Mouse (Mus musculus): ENCODE measurements at regions not wholly inside any gene's neighbourhood (a gene's known extent, or its start where the extent isn't known, plus 50 kb on each side); places are given as distances from the start of the nearest gene placed in this dataset.

GRCm38 (mm10) chr4:148743414-148743844 is 60.8 kb upstream of the Casz1 start:
- Histone ChIP-seq H3K36me3 (ENCODE audit: control insufficient read depth, insufficient read depth, low read length) (no peaks in the 10 kb centered on the region), H3K27me3 (ENCODE audit: control insufficient read depth, insufficient read depth, low read depth, low read length) (peaks cover 4% of the 10 kb centered on the region), H3K27ac (ENCODE audit: low read length) (no peak overlapping the region), H3K4me1 (ENCODE audit: control insufficient read depth, insufficient read depth, low read length) (peaks cover 11% of the 10 kb centered on the region), H3K9ac (ENCODE audit: low read depth, low read length) (peak overlapping the region; percentile 74; the same call in 1 of the 2 replicates), H3K9me3 (replicated peaks; ENCODE audit: control insufficient read depth, low read length, poor library complexity, severe bottlenecking) (no peaks in the 10 kb centered on the region), H3K4me3 (ENCODE audit: low read depth, low read length) (no peak overlapping the region), H3K4me2 (ENCODE audit: low read length) (no peak overlapping the region; the same call in 1 of the 2 replicates)
- ATAC-seq: no peak
- 17% methylated on average over 10 of the region's 11 CpGs for WGBS

DNA sequence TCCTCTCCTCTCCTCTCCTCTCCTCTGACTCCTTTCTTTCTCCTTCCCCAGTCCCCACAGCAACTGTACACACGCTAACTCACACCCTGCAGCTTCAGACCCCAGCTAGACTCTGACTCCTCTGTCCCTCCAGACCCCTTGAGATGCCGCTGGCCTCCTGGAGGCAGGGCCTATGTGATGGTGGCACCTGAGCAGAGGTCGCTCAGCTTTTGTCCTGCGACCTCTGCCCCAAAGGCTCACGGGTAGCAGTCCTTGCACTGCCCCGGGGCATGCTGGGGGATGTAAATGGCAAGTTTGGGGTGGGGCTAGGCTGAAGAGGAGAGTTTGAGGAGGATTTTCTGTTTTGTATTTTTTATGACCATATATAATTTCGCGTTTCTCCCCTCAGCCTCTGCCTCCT is 60.2 kb upstream of the Casz1 start:
- Histone ChIP-seq H3K9ac (ENCODE audit: low read depth, low read length) (no peak overlapping the region), H3K27ac (ENCODE audit: low read length) (no peak overlapping the region), H3K36me3 (ENCODE audit: control insufficient read depth, insufficient read depth, low read length) (no peaks in the 10 kb centered on the region), H3K9me3 (replicated peaks; ENCODE audit: control insufficient read depth, low read length, poor library complexity, severe bottlenecking) (no peaks in the 10 kb centered on the region), H3K4me2 (ENCODE audit: low read length) (no peak overlapping the region), H3K27me3 (ENCODE audit: control insufficient read depth, insufficient read depth, low read depth, low read length) (peaks cover 4% of the 10 kb centered on the region), H3K4me1 (ENCODE audit: control insufficient read depth, insufficient read depth, low read length) (peaks cover 11% of the 10 kb centered on the region), H3K4me3 (ENCODE audit: low read depth, low read length) (no peak overlapping the region)
- no peak for ATAC-seq
- 55% methylated on average over 8 of the region's 8 CpGs for WGBS

DNA sequence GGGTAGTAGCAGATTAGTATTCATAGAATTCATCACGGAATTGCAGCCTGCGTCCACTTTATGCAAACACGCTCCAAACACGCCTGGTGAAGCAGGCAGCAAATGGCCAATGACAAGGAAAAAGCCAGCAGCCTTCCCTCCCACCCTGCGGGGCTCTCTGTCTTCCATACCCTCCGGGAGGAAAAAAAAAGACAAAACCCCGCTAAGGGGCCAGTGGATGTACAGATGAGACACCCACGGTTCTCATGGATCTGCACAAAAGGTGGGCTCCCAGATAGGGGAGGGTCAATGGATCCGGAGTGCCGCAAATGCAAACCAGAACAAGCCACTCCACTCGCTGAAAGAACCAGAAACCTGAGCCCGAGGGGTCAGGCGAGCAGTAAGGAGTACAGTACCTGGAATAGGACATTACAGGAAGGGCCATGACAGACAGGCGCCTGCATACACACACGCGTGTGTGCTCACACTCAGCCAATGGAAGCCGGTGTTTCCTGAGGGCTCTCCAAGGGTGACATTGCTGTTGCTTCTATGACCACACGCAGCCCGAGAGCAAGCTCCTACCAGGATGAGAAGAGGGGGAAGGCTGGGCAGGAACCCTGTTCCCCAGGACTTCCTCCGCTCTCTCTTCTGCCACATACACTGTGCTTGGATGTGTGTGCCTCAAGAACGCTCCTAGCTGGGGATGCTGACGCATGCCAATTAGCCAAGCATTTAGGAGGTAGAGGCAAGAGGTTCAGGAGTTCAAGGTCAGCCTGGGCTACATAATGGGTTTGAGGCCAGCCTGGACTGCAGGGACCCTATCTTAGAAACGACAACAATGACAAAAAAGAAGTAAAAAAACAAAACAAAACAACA is 57.5 kb upstream of the Casz1 start:
- WGBS: 42% methylated on average over 23 of the region's 23 CpGs
- Histone ChIP-seq H3K27ac (ENCODE audit: low read length) (no peak overlapping the region), H3K4me2 (ENCODE audit: low read length) (no peak overlapping the region)

GRCm38 (mm10) chr4:148747315-148747644 is 56.9 kb upstream of the Casz1 start:
- Histone ChIP-seq H3K36me3 (ENCODE audit: control insufficient read depth, insufficient read depth, low read length) (no peaks in the 10 kb centered on the region), H3K9ac (ENCODE audit: low read depth, low read length) (no peak overlapping the region), H3K4me2 (ENCODE audit: low read length) (no peak overlapping the region), H3K4me1 (ENCODE audit: control insufficient read depth, insufficient read depth, low read length) (peaks cover 11% of the 10 kb centered on the region), H3K27me3 (ENCODE audit: control insufficient read depth, insufficient read depth, low read depth, low read length) (no peaks in the 10 kb centered on the region; the same call in 1 of the 2 replicates), H3K4me3 (ENCODE audit: low read depth, low read length) (no peak overlapping the region), H3K27ac (ENCODE audit: low read length) (no peak overlapping the region), H3K9me3 (replicated peaks; ENCODE audit: control insufficient read depth, low read length, poor library complexity, severe bottlenecking) (no peaks in the 10 kb centered on the region)
- ATAC-seq: no peak
- WGBS: 76% methylated on average over 7 of the region's 7 CpGs

More for the DNA sequence above, 57.5 kb upstream of the Casz1 start:
- Histone ChIP-seq H3K4me1 (ENCODE audit: control insufficient read depth, insufficient read depth, low read length) (peaks cover 11% of the 10 kb centered on the region), H3K4me3 (ENCODE audit: low read depth, low read length) (no peak overlapping the region), H3K9ac (ENCODE audit: low read depth, low read length) (no peak overlapping the region), H3K36me3 (ENCODE audit: control insufficient read depth, insufficient read depth, low read length) (no peaks in the 10 kb centered on the region), H3K27me3 (ENCODE audit: control insufficient read depth, insufficient read depth, low read depth, low read length) (no peaks in the 10 kb centered on the region; the same call in 1 of the 2 replicates), H3K9me3 (replicated peaks; ENCODE audit: control insufficient read depth, low read length, poor library complexity, severe bottlenecking) (no peaks in the 10 kb centered on the region)
- no peak for ATAC-seq

DNA sequence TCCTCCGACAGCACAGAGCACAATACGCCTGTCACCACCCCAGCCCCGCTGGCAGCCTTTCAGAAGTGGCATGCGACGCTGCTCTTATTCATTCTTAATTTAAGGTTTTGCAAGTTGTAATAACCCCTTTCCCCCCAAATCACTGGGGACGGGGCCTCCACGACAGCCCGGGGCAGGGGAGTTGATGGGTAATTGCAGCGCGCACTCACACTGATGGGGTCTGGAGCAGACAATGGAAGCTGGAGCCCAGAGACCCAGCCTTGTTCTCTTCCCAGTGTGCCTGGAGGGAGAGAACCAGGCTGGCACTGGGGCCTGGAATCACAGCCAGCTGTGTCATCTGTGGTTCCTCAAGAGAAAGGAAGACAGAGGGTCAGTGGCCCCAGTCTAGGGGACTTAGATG is 54.2 kb upstream of the Casz1 start:
- no peak overlapping the region for H3K9ac ChIP-seq (ENCODE audit: low read depth, low read length)
- no peak for ATAC-seq
- H3K27me3 ChIP-seq (ENCODE audit: control insufficient read depth, insufficient read depth, low read depth, low read length): no peaks in the 10 kb centered on the region; the same call in 1 of the 2 replicates
- H3K4me2 ChIP-seq (ENCODE audit: low read length): no peak overlapping the region
- H3K36me3 ChIP-seq (ENCODE audit: control insufficient read depth, insufficient read depth, low read length): no peaks in the 10 kb centered on the region
- no peak overlapping the region for H3K4me3 ChIP-seq (ENCODE audit: low read depth, low read length)
- no peak overlapping the region for H3K27ac ChIP-seq (ENCODE audit: low read length)
- WGBS: 72% methylated on average over 10 of the region's 10 CpGs
- no peaks in the 10 kb centered on the region for H3K9me3 ChIP-seq (replicated peaks; ENCODE audit: control insufficient read depth, low read length, poor library complexity, severe bottlenecking)
- H3K4me1 ChIP-seq (ENCODE audit: control insufficient read depth, insufficient read depth, low read length): 0 out of 2 replicates have a peak, but pooled peaks cover 3% of the 10 kb centered on the region

GRCm38 (mm10) chr4:148751591-148751990 is 52.6 kb upstream of the Casz1 start:
- no peaks in the 10 kb centered on the region for H3K36me3 ChIP-seq (ENCODE audit: control insufficient read depth, insufficient read depth, low read length)
- no peak overlapping the region for H3K27ac ChIP-seq (ENCODE audit: low read length)
- WGBS: 59% methylated on average over 7 of the region's 7 CpGs
- no peaks in the 10 kb centered on the region for H3K4me1 ChIP-seq (ENCODE audit: control insufficient read depth, insufficient read depth, low read length)
- ATAC-seq: no peak
- no peaks in the 10 kb centered on the region for H3K27me3 ChIP-seq (ENCODE audit: control insufficient read depth, insufficient read depth, low read depth, low read length)
- H3K4me2 ChIP-seq (ENCODE audit: low read length): no peak overlapping the region
- no peak overlapping the region for H3K9ac ChIP-seq (ENCODE audit: low read depth, low read length)
- H3K9me3 ChIP-seq (replicated peaks; ENCODE audit: control insufficient read depth, low read length, poor library complexity, severe bottlenecking): no peaks in the 10 kb centered on the region
- no peak overlapping the region for H3K4me3 ChIP-seq (ENCODE audit: low read depth, low read length)

DNA sequence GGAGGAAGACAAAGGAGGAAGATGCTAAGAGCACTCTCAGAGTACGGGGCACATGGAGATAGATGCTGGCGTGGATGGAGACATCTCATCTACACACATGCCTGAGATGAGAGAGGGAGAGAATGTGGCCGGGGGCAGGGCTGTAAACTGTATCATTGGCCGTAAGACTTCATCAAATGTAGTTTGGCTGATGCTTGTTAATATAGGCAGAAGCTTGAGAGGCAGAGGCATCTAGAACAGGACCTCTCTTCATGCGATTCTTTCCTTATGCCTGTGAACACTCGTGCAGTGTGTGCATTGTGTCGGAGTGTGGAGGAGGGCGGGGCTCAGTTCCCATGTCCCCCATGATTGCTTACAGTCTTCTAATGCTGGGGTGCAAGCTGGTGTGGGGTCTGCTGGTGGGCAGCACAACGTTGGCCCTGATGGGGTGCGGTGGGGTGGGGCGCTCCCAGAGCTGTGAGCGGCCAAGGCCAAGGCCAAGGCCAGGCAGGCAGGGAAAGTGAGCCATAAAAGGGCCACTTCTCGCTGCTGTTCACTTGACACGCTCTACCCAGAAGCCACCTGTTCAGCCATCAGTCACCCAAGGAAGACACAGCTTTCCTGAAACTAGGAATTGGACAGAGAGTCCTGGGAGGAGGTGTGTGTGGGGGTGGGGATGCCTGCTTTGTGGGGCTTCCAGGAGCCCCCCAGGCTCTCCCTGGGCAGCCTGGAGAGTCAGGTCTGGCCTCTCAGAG is 51.7 kb upstream of the Casz1 start:
- ATAC-seq: no peak
- 87% methylated on average over 14 of the region's 14 CpGs for WGBS
- Histone ChIP-seq H3K36me3 (ENCODE audit: control insufficient read depth, insufficient read depth, low read length) (no peaks in the 10 kb centered on the region), H3K27ac (ENCODE audit: low read length) (no peak overlapping the region), H3K27me3 (ENCODE audit: control insufficient read depth, insufficient read depth, low read depth, low read length) (no peaks in the 10 kb centered on the region), H3K9me3 (replicated peaks; ENCODE audit: control insufficient read depth, low read length, poor library complexity, severe bottlenecking) (no peaks in the 10 kb centered on the region), H3K4me1 (ENCODE audit: control insufficient read depth, insufficient read depth, low read length) (no peaks in the 10 kb centered on the region), H3K4me3 (ENCODE audit: low read depth, low read length) (no peak overlapping the region), H3K4me2 (ENCODE audit: low read length) (no peak overlapping the region), H3K9ac (ENCODE audit: low read depth, low read length) (no peak overlapping the region)

GRCm38 (mm10) chr4:148753143-148753798 is 51.0 kb upstream of the Casz1 start:
- H3K9ac ChIP-seq (ENCODE audit: low read depth, low read length): no peak overlapping the region
- WGBS: 81% methylated on average over 17 of the region's 17 CpGs
- ATAC-seq: no peak

More at GRCm38 (mm10) chr4:148753143-148753798, 51.0 kb upstream of the Casz1 start:
- H3K9me3 ChIP-seq (replicated peaks; ENCODE audit: control insufficient read depth, low read length, poor library complexity, severe bottlenecking): no peaks in the 10 kb centered on the region
- no peak overlapping the region for H3K4me3 ChIP-seq (ENCODE audit: low read depth, low read length)
- no peaks in the 10 kb centered on the region for H3K4me1 ChIP-seq (ENCODE audit: control insufficient read depth, insufficient read depth, low read length)
- no peak overlapping the region for H3K4me2 ChIP-seq (ENCODE audit: low read length)
- H3K36me3 ChIP-seq (ENCODE audit: control insufficient read depth, insufficient read depth, low read length): no peaks in the 10 kb centered on the region
- H3K27me3 ChIP-seq (ENCODE audit: control insufficient read depth, insufficient read depth, low read depth, low read length): no peaks in the 10 kb centered on the region
- no peak overlapping the region for H3K27ac ChIP-seq (ENCODE audit: low read length)
